Mouse (Mus musculus) kidney, adult 18-20 months (tissue): ENCODE results near the gene Hmgb1.

Experiments
- DNase-seq: peaks from one replicate; pipeline ENCODE4 v3.0.0; 2021

Hmgb1 gene

DNA sequence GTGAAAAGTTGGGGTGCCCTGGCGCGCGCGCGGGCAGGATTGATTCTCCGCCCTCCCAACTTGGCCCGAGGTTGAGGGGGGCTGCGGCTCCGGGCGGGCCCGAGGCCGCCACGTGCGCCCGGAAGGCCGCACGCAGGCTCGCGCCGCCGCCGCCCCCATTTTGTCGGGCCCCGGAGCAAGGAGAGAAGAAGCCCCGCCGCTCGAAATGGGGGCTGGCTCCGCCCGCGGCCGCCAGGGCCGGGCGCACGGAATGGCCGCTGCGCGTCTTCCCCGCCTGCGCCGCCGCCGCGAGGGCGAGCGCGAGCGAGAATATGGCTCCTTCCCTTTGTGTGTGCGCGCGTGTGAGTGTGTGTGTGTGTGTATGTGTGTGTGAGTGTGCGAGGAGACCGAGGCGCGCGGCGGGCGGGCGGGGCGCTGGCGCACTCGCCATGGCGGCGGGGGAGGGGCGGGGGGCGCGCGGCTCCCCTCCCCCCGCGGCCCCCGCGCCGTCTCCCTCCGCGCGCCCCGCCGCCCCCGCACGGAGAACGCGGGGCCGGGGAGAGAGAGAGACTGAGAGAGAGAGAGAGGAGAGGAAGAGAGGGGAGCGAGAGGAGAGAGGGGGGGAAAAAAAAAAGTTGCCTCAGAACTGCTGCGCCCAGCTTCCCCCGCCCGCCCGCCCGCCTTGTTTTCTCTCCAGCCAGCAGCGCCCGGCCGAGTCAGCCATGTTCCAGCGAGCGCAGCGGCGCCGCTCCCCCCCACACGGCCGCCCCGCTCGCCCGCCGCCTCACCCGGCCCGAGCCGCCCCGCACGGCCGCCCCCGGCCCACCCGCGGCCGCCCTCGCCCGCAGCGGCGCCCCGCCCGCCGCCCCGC, 132.5 kb downstream of the Hmgb1 start:
- peak; percentile 86 for DNase-seq

DNA sequence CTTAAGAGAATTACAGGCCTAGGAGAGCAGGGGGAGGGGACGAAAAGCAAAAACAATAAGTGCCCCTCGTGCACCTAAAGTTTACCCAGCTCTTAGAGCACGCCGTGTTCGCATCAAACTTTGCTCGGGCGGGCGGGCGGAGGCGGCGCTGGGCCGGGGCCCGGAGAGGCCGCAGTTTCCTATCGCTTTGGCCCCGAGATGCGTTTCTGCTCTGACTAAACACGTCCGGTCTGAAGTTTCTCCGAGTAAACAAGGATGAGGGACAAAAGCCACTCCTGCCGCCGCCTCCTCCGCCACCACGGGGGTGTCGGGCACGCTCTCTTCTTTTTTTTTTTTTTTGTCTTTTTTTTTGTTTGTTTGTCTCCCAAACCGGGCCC, 133.1 kb downstream of the Hmgb1 start:
- no peak for DNase-seq

DNA sequence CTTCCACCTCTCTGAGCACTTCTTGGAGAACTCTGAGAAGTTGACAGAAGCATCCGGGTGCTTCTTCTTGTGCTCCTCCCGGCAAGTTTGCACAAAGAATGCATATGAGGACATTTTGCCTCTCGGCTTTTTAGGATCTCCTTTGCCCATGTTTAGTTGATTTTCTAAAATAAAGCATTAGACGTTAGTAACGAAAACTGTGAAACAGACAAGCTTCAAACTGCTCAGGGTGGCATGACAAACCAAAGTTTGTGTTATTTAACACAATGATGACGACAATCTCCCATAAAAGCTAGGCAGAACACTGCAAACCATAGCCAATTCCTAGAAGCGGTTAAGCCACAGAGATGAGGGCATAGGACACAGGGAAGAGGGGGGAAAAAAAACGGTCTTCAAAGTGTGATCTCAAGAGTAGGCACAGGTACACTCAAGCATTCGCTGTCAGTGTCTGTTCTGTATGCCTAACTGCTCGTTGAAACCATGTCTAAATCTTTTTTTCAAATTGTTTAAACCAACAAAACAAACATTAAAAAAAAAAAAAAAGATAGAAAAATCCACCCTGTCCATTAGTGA, 133.6 kb downstream of the Hmgb1 start:
- DNase-seq = no peak

DNA sequence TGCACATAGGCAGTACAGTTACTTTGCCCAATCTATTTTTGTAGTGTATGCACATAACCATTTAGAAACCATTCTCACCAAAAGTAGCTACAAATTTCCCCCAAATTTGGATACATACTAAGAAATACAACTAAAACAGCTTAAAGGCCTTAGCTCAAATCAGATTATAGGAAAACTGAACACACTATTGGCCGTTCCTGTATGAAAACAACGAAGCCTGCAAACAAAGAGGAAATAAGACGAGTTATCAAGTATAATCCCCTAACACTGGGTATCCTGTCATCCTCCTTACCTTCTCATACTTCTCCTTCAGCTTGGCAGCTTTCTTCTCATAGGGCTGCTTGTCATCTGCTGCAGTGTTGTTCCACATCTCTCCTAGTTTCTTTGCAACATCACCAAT, 134.9 kb downstream of the Hmgb1 start:
- no peak for DNase-seq

DNA sequence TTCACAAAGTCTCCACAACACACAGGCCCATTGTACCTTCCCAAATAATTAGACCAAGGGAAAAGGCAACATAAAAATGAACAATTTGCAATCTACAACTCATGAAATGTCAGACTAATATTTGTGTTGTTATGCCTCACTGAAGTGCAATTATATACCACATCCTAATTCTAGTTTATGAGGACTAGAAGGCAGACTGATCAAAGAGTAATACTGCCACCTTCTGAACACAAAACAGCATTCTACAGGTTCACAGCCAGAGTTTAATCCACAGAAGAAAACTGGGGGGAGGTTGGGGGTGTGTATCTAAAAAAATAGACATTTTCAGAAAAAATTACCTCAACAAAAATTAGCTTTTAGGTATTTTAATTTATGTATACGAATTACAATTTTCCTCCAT, 135.3 kb downstream of the Hmgb1 start:
- no peak for DNase-seq

DNA sequence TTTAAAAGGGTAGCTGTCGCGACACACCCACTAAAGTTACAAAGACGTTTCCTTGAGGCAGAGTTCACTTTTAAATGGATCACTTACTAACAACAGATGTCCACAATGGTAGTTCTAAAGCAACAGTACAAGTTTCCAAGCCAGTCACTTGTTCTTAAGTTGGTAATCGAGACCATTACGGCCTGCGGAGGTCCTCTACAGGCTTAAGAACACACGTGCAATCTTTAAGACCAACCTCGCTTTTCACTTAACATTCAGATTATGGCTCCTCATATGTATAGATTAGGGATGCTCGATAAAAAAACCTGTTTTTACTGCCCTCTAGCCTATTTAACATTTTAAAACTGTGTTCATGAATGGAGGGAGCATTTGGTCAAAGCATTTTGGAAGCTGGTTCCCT, 137.6 kb downstream of the Hmgb1 start:
- DNase-seq = no peak

DNA sequence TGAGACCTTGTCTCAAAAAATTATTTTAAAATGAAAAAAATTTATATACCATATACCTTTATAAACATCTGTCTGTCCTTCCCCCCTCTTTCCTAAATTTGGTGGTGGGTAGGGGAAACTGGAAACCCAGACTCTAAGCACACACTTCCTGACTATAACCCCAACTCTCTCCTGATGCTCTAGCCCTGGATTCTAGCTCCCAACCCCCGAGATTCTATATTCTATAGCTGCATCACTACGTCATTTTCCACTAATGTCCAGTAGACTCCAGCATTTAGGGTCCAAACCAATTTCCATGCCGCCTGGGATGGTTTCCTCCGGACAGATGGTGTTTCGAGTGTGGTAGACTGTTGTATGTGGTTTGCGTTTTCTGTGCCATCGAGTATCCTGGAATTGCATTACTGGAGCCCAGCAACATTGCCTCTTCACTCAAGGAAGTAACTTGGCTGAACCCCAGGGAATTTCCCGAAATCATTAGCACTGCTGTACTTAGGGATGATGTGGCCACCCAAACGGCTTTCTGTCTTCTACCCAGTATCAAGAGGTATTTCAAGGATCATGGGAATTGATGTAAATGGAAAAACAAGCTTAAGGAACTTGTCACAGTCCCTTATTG, 138.7 kb downstream of the Hmgb1 start:
- no peak for DNase-seq

DNA sequence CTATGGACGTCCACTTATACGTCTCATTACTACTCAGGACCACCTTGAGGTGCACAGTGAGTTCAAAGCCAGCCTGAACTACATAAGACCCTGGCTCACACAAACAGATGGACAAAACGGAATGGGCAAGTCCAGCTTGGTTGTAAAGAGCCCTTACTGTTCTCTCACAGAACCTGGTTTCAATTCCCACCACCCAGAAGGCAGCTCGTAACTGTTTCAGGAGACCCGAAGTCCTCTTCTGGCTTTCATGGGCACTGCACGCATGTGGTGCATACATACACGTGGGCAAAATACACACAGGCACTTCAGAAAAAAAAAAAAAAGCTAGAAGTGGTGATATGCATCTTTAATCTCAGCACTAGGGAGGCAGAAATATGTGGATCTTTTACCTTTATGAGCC, 139.2 kb downstream of the Hmgb1 start:
- DNase-seq = no peak

DNA sequence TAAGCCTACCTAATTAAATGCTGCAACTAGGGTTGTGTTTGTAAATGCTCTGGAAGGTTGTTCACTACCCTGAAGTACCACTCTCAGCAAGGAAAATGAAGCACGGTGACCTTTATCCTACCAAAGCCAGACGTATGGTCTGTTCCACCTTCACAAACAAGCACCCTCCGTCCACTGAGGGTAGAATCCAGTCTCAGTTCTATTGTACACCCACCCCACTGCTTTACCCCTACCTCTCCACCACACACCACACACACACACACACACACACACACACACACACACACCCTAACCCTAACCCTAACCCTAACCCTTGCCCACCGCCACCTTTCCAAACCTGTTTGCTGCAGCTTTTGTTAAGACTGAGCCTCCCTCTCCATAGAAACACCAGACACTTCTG, 140.2 kb downstream of the Hmgb1 start:
- no peak for DNase-seq

DNA sequence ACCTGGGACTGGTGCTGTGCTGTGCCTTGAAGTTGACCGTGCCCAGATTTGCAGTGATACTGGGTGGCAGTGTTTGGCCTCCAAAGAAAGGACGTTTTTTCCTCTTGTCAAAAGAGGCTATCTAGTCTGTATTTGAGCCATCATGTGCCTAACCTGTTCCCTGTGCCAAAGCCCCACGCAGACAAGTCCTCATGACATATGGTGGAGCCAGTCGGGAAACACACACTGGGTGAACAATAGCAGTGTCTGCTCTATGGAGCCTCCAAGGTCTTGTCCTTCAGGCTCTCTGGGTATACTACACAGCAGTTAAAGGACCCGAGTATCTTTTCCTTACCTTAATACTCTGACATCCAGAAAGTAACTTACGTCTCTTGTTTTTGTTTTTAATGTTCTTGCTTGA, 141.0 kb downstream of the Hmgb1 start:
- no peak for DNase-seq

DNA sequence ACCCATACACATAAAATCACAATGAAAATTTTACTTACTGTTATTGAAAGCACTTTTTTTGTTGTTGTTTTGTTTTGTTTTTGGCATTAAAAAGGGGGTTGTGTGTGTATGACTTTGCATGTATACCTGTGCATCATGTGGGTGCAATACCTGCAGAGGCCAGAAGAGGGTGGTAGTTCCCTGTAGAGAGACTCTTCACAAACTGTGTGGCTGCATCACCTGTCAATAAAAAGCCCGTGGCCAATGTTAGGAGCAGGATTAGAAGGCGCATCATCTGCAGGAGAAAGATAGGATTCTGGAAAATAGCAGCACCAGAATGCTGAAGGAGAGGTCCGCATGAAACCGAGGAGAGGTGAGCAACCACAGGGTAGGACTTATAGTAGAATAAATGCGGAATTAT, 144.5 kb downstream of the Hmgb1 start:
- DNase-seq = no peak

DNA sequence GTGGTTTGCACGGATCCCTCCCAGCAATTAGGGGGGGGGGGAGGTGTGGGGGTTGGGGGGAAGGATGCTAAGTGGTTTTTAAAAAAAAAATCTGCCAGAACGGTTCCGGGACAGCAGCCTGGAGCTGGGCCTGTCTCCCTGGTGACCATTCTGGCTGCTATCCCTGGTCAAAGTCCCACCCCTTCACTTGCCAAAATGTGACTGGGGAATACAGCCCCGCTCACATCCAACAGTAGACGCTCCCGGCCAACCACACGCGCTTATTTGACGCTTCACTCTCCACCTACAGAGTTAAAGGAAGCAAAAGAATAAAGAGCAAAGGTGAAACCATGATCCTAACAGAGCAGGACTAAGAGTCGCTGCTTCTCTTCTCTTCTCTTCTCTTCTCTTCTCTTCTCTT, 146.6 kb downstream of the Hmgb1 start:
- DNase-seq = peak; percentile 82

DNA sequence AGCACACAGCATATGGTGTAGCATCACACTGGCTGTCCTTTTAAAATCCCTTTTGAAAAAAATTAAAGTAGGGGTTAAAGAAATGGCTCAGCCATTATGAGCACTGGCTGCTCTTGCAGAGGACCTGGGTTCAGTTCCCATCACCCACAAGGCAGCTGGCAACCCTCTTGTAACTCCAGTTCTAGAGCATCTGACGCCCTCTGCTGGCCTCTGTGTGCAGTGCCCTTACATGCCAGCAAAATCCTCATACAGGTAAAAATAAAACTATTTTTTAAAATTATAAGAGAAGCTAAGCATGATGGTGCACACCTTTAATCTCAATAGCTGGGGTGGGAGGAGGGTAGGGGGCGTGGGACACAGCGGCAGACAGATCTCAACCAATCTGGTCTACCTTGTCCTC, 147.4 kb downstream of the Hmgb1 start:
- no peak for DNase-seq

DNA sequence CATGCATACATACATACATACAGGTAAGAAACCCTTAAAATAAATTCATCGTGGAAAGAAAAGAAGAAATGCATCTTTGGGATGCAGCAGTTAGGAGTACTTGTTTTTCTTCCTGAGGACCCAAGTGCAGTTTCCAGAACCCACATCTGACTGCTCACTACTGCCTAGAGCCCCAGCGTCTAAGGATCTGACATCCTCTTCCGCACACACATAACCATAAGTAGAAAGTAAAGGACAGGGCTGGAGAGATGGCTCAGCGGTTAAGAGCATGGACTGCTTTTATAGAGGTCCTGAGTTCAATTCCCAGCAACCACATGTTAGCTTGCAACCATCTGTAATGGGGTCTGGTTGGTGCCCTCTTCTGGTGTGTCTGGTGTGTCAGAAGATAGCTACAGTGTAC, 151.9 kb downstream of the Hmgb1 start:
- DNase-seq = no peak

DNA sequence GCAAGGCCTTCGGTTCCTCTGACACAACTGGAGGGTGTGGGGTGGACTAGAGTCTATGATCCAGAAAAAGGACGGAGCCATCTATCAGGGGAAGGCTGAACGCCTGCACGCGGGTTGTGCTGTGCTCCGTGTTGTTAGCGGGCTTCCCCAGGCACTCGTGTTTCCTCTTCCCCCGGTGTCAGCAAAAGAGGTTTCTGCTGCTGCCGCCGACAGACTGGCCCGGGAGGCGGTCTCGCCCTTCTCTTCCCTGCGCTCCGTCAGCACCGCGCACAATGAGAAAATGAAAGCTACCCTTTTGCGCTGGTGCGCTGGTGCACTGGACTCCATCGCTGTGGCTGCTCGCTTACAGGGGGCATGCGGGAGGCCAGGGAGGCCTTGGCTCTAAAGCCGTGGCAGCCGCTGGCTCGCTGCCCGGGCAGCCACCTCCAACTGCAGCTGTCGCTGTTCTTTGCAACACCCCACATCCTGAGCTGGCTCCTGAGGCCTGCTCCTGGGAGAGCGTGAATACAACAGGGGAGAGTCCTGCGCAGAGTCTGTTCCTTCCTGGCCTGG, 153.0 kb downstream of the Hmgb1 start:
- peak; percentile 75 for DNase-seq

DNA sequence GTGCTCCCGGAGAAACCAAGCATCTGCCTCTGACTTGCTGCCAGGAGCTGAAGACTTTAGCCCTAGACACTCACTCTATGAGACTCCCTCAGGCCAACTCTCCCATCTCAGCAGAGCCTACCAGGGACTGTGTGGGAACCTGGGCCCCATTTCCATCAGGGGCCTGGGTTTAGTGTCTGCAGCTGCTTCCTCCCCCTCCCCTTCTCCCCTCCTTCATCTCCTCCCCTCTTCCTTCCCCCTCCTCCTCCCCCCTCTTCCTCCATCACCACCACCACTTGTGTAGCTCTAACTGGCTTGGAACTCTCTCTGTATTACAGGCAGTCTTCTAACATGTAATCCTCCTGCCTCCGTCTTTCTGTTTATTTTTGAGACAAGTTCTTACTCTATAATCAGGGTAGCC, 154.2 kb downstream of the Hmgb1 start:
- no peak for DNase-seq

DNA sequence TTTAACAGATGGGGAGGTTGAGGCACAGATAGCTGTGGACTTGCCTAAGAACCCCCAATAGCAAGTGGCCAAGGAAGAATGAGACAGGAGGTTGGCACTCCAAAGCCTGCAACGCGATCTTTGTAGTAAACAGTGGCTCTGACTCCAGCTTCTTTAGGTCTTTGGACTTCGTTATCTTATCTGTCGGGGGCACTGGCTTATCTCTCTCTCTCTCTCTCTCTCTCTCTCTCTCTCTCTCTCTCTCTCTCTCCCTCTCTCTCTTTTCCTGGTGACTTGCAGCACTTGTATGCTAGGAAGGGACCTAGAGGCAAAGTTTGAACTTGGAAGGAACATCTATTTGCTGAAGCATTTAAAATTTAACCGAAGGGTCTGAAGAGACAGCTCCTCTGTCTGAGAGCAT, 155.9 kb downstream of the Hmgb1 start:
- DNase-seq = no peak

DNA sequence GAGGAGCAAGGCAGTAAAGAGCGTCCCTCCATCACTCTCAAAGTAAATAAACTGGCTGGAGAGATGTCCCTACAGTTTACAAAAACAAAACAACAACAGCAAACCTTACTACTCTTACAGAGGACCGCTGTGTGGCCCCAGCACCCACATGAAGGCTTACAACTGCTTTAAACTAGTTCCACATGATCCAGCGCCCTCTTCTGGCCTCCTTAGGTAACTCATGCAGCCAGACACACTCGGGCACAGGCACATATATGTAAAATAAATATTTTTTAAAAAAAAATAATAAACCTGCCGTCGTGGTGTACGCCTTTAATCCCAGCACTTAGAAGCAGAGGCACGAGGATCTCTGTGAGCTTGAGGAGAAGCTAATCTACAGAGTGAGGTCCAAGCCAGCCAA, 156.9 kb downstream of the Hmgb1 start:
- no peak for DNase-seq

DNA sequence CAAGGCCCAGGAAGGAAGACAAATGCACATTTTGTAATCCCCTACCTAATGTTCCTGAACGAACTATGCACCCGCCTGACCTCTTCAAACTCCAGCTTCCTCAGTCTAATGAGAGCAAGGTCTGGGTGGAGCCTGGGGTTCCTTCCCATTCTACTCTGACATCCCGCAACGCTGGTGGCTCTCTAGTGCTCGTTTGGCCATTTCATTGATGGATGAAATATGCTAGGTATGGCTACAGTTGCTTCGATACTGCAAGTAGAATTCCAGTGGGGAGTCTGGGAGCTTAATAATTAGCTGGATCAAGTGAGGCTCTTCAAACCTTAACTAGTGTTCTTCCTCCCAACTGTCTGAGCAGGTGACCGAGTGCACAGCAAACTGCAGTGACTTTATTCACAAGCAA, 163.2 kb downstream of the Hmgb1 start:
- peak; percentile 51 for DNase-seq

DNA sequence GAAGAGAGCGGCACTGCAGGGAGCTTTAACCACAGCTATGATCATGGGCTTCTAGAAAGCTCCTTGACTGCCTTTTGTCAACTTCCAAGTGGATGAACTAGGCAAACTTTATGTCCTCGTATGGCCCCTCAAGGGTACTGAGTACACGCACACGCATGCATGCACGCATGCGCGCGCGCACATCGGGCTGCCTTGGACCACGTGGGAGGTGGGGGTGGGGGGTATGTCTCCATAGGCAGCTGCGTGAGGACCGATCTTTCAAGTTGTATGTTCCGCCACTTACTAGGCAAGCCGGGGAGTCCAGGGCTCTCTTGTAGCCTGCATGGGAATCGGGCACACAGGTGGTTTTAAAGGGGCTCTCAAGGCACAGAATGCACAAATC, 163.6 kb downstream of the Hmgb1 start:
- DNase-seq = no peak

DNA sequence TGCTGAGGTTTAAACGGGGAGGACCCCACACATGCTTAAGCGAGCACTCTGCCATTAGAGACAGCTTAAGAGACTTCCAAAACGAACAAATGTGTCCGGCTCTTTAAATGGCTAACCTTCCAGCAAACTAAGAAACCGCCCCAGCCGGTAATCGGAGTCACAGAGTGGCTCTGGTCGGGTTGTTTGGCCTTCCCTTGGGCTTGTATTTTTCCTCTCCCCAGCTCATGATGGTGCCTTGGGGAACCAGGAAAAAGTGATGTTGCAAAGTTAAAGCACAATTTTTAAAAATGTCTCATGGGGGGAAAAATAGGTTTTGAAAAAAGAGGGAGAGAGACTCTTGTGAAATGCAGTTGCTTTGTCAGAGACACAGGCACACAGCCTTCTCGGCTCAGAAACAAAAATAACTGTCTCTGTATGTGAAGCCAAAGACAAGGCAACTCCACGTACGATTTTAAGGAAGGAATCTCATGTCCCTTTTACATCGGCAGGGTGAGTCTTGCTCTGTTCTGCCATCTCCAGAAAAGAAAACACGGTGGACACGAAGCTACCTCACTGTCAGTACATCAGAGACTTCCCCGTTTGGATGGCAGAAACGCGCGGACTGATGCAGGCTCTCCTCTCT, 164.1 kb downstream of the Hmgb1 start:
- DNase-seq = no peak

DNA sequence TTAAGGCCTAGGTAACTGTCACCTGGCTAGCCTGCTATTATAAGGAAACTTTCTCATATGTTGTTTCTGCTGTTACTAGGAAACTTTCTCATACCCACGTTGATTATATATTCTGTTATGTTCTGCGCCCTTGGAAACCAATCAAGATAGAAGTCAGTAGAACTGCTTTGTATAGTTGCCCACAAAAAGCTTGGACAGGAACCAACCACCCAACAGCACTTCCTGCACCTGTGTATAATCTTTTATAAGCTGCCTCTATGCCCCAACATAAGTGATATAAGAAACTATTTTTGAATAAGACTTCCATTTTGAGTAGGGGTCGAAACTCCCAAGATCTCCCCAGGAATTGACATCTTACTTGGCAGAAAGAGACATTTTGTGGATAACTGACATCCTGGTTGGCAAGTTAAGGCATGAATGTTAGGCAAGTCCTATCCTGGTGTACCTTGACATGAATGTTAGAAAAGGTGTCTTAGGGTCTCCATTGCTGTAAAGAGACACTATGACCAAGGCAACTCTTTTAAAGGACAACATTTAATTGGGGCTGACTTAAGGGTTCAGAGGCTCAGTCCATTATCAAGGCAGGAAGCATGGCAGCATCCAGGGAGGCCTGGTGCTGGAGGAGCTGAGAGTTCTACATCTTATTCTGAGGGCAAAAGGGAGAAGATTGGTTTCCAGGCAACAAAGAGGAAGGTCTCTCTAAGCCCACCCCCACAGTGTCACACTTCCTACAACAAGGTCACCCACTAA, 166.4 kb downstream of the Hmgb1 start:
- no peak for DNase-seq

DNA sequence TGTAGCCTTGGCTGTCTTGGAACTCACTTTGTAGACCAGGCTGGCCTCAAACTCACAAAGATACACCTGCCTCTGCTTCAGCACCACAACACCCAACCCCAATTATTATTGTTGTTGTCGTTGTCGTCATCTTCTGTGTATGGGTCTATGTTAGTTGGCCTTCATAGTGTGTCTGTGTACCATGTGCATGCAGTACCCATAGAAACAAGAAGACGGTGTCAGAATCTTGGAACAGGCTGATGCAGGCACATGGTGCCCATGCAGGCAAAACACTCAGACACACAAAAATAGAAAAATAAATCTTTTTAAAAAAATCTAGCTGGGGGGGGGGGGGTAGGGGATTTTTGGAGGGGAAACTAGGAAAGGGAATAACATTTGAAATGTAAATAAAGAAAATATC, 167.1 kb downstream of the Hmgb1 start:
- DNase-seq = no peak
